Mouse (Mus musculus) layer of hippocampus, adult 2 months (tissue): ENCODE measurements around the gene Sez6. TPM values are rescaled to one million over a fixed set of nuclear protein-coding genes. Genes with fewer than 3 reads are reported as not detected.

Experiments
- DNase-seq, 2 experiments: peaks; one replicate each; pipeline ENCODE4 v3.0.0; 2022; ENCODE audit warnings: low spot score in 2 of 2
- H3K27ac ChIP-seq: fragments of 200-600 bp; 2 replicates; pipeline ENCODE4 v1.8.1; 2022
- H3K4me3 ChIP-seq: fragments of 200-600 bp; 2 replicates; pipeline ENCODE4 v1.8.1; 2022; ENCODE audit warnings: mild to moderate bottlenecking
- CTCF ChIP-seq: fragments of 200-600 bp; conservative IDR thresholded peaks from 2 replicates; pipeline ENCODE4 v1.8.1; 2022; ENCODE audit warnings: antibody characterized with exemption, mild to moderate bottlenecking, moderate library complexity
- total RNA-seq, 2 experiments: library from RNA; stranded (reverse); gene quantifications; 2 replicates each; pipeline ENCODE4 v1.2.3; 2021

Gene Sez6
- total RNA-seq, 2 experiments from 2014 or later = 154 to 159 TPM

- H3K27ac ChIP-seq = peak overlapping the region; percentile 14; the same call in 1 of the 2 replicates
- TF ChIP-seq CTCF = no peak
- H3K4me3 ChIP-seq = no peak overlapping the region
- no peak for DNase-seq
Observed at GRCm38 (mm10) chr11:77934568-77935311, 4.1 kb downstream of the Sez6 start.

DNA sequence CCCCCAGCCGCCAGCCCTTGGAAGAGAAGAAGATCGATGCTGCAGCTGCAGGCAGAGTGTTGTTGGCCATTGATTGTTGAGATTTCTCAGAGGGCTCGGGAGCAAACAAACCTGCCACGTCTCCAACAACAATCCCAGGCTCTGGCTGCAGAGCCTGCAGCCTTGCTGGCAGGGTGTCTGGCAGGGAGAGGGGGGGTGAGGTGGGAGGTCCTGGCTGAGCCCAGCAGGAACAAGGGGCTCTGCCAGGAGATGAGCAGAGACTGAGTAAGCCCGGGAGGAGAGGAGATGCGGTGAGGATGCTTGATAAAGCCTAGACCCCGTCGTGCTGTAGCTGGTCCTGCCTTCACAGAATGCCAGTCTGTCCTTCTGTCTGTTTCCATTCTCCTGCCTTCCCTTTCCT is 6.2 kb downstream of the Sez6 start:
- no peak for DNase-seq
- Histone ChIP-seq H3K4me3 (no peak overlapping the region), H3K27ac (peak overlapping the region; percentile 46; the same call in 1 of the 2 replicates)
- TF ChIP-seq CTCF = no peak

GRCm38 (mm10) chr11:77937649-77938410 is 7.2 kb downstream of the Sez6 start:
- no peak overlapping the region for H3K4me3 ChIP-seq
- DNase-seq = no peak
- TF ChIP-seq CTCF = no peak
- H3K27ac ChIP-seq = no peak overlapping the region

DNA sequence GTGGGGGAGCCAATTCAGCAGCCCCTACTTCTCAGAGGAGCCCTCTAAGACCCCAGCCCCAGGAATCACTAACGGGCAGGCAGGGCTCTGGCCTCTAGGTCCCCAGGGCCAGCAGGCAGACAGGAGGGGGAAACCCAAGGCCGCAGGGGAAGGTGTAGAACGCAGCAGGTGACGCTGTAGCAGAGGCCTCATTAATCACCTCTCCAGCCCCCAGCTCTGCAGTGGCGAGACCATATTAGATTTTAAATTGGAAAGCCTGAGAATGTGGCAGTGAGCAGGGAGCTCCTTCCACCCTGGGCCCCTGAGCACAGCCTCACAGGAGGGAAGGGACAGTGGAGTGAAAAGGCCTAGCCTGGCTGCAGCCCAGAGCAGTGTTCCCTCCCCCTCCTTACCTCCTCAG is 11.6 kb downstream of the Sez6 start:
- no peak for TF ChIP-seq CTCF
- Histone ChIP-seq H3K27ac (no peak overlapping the region), H3K4me3 (no peak overlapping the region)
- DNase-seq = no peak

DNA sequence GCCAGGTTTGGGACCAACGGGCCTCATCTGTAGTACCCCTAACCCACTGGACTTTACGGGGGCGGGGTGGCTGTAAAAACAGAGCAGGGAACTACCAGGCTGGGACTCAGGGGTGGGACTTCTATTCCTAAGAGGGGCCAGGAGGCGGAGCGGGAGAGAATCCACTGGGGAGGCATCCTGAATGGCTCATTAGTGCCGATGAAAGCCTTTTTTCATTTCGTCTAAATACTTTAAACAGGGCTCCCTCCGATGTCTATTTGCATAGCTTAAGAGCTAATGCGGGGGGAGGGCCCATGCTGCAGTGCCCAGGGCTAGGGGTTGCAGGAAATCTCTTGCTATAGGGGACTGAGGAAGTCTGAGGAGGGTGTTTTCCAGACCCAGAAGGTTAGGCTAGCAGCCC is 17.3 kb downstream of the Sez6 start:
- no peak for DNase-seq
- no peak overlapping the region for H3K4me3 ChIP-seq
- no peak for TF ChIP-seq CTCF
- no peak overlapping the region; the same call in 1 of the 2 replicates for H3K27ac ChIP-seq

GRCm38 (mm10) chr11:77950125-77950685 is 19.6 kb downstream of the Sez6 start:
- Histone ChIP-seq H3K4me3 (no peak overlapping the region), H3K27ac (peak overlapping the region; percentile 64; the same call in 1 of the 2 replicates)
- TF ChIP-seq CTCF = no peak; the same call in 1 of the 2 replicates
- DNase-seq = no peak

- TF ChIP-seq CTCF = no peak
Observed at GRCm38 (mm10) chr11:77950797-77951228, 20.2 kb downstream of the Sez6 start.

GRCm38 (mm10) chr11:77953671-77954070 is 23.1 kb downstream of the Sez6 start:
- Histone ChIP-seq H3K27ac (no peak overlapping the region), H3K4me3 (no peak overlapping the region)
- TF ChIP-seq CTCF = peak; percentile 77
- DNase-seq = no peak

More at GRCm38 (mm10) chr11:77950797-77951228, 20.2 kb downstream of the Sez6 start:
- Histone ChIP-seq H3K4me3 (no peak overlapping the region), H3K27ac (peak overlapping the region; percentile 64; the same call in 1 of the 2 replicates)
- peak; percentile 78 to 87 for DNase-seq

DNA sequence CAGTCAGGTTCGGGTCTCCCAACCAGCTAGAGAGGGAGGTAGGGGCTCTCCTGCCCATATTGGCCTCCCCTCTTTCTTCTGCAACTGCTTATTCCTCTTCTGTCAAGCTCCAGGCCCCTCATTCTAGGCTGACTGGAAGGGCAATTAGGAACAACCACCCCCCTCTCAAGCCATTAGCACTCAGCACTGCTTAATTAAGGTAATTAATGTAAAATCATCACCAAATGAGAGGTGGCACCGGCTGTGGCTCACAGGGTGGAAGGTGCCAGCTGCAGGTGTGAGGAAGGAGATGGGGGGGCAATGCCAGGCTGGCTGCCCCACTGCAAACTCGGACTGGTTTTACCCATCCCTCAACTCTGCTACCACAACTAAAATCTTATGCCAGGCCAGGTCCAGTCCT is 25.8 kb downstream of the Sez6 start:
- Histone ChIP-seq H3K4me3 (no peak overlapping the region), H3K27ac (no peak overlapping the region)
- no peak for TF ChIP-seq CTCF
- no peak for DNase-seq

DNA sequence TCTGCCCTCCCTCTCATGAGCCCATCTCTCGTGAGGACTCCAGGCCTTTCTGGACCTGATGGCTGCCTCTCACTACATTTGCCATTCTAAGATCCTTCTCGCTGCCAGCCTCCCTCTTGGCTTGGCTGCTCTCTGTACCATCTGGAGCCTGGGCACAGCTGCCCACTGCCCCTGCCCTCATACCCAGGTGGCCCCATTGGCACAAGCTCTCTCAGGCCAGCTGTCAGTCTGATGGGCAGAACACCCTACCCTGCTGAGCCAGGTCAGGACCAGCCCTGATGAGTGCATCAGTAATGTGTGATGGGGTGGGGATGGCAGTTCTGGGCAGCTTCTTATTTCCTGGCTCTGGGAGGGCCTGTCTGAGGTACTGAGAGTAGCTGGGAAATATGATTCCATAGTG is 27.7 kb downstream of the Sez6 start:
- Histone ChIP-seq H3K4me3 (no peak overlapping the region), H3K27ac (no peak overlapping the region)
- no peak for DNase-seq
- TF ChIP-seq CTCF = no peak

DNA sequence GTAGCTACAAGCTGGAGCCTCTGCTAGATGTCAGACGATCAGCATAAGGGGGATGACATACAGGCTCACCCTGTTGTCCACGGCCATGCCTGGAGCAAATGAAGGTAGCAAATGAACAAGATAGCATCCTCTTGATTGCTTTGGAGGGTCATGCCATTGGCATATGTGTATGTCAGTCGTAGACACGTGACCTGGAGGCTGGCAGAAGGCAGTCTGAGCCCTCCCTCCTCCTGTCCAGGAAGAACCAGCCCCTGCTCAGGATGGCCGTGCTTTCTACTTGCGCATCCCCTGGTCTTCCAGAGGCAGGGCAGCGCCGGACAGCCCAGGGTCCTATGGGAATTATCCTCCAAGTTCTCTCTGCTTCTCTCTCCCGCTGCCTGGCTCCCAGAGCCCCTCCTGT is 28.3 kb downstream of the Sez6 start:
- no peak for DNase-seq
- Histone ChIP-seq H3K4me3 (no peak overlapping the region), H3K27ac (no peak overlapping the region)
- TF ChIP-seq CTCF = no peak

DNA sequence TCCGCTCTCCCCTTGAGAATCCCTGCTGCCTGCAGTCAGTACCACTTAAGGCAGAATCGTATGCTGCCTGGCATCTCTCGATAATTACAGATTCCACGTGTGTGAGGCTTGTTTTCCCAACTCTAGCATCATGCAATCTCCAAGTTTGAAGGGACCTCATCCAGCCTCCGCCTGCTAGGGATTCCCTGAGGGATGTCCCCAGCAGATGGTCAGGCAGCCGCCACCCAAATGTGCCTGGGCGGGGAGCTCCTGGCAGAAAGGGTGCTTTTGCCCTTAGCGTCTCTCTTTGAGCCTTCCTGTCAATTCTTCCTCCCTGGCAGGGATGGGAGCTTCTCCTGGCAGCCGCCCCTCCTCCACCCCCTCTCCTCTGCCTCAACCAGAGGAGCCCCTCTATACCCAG is 29.6 kb downstream of the Sez6 start:
- DNase-seq = peak; percentile 73 to 81

DNA sequence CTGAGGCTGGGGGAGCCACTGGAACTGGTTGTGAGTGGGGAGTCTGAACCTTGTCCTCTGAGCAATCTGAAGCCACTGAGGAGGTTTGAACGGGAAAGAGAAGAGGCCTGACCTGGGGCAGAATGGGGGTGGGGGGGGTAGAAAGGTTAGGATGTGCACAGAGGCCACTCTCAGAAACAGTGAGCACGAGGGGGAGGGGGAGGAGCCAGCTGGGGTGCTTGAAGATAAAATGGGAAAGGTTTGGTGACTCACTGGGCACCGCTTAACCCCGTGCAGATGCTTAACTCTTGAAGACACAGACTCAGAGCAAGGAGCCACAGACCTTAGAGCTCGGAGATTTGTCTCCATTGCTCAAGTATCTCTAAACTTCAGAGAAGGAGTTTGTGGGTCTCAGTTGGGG is 30.3 kb downstream of the Sez6 start:
- TF ChIP-seq CTCF = no peak
- H3K27ac ChIP-seq = no peak overlapping the region
- H3K4me3 ChIP-seq = no peak overlapping the region
- no peak for DNase-seq

More for the DNA sequence above, 29.6 kb downstream of the Sez6 start:
- TF ChIP-seq CTCF = no peak
- Histone ChIP-seq H3K4me3 (no peak overlapping the region), H3K27ac (no peak overlapping the region)
